Mouse (Mus musculus) lung, embryonic 15.5 days (tissue): Measurements from ENCODE around the gene Lefty2. TPM values are rescaled to one million over a fixed set of nuclear protein-coding genes. Genes with fewer than 3 reads are reported as not detected.
"Not testable (repeated sequence)": the region's sequence is repeated elsewhere in the genome, so short reads cannot be mapped to it uniquely, and the experiment has no call there.

Source experiments
- ATAC-seq: fragments of 200-750 bp; cut with Nextera tagmentation; 2 replicates; pipeline ENCODE4 v1.8.0; 2017; ENCODE audit warnings: moderate number of reproducible peaks, borderline replicate concordance; ENCODE audit not compliant: low FRiP score, low TSS enrichment; ENCODE audit errors: extremely low read depth
- H3K27ac ChIP-seq: fragments of 300-500 bp; sonication (generic); 2 replicates; pipeline ENCODE4 v1.5.1; 2015; ENCODE audit warnings: moderate library complexity, mild to moderate bottlenecking, inconsistent platforms
- H3K27me3 ChIP-seq: fragments of 300-500 bp; sonication (generic); 2 replicates; pipeline ENCODE4 v1.6.1; 2015; ENCODE audit warnings: inconsistent platforms
- H3K36me3 ChIP-seq: fragments of 300-500 bp; sonication (generic); 2 replicates; pipeline ENCODE4 v1.6.1; 2015; ENCODE audit warnings: inconsistent platforms
- H3K4me1 ChIP-seq: fragments of 300-500 bp; sonication (generic); 2 replicates; pipeline ENCODE4 v1.6.1; 2015; ENCODE audit warnings: inconsistent platforms
- H3K4me2 ChIP-seq: fragments of 300-500 bp; sonication (generic); 2 replicates; pipeline ENCODE4 v1.6.1; 2015; ENCODE audit warnings: inconsistent platforms, mild to moderate bottlenecking, moderate library complexity
- H3K4me3 ChIP-seq: fragments of 300-500 bp; sonication (generic); 2 replicates; pipeline ENCODE4 v1.5.1; 2015; ENCODE audit warnings: mild to moderate bottlenecking, inconsistent platforms
- H3K9ac ChIP-seq: fragments of 300-500 bp; sonication (generic); 2 replicates; pipeline ENCODE4 v1.6.1; 2015; ENCODE audit warnings: inconsistent platforms
- H3K9me3 ChIP-seq: fragments of 300-500 bp; sonication (generic); 2 replicates; pipeline ENCODE4 v1.6.1; 2016; ENCODE audit warnings: inconsistent platforms
- WGBS: fragments of 180-500 bp; shearing (Covaris S2); methylation state at CpG from one replicate; pipeline ENCODE4 v1.1.7; 2015; 5-methylcytosine and 5-hydroxymethylcytosine counted together
- polyA plus RNA-seq: library from polyadenylated mRNA; unstranded; fragments of >200 nt; fragmentation: Nextera tagmentation; extraction: Ambion mirVana; gene quantifications from 2 replicates; pipeline ENCODE4 v1.2.1, GENCODE M21; 2015

The Lefty2 gene
- polyA plus RNA-seq, 1 experiment from 2014 or later, result 0.17 TPM

GRCm38 (mm10) chr1:180874615-180875014, 18.3 kb upstream of the Lefty2 start:
- peaks cover 3% of the 10 kb centered on the region; the same call in 1 of the 2 replicates for H3K27me3 ChIP-seq
- ATAC-seq, result no peak
- no peak overlapping the region for H3K4me3 ChIP-seq
- 66% methylated on average over 2 of the region's 2 CpGs for WGBS
- no peaks in the 10 kb centered on the region for H3K9me3 ChIP-seq
- no peak overlapping the region for H3K4me2 ChIP-seq
- H3K4me1 ChIP-seq, result no peaks in the 10 kb centered on the region
- H3K9ac ChIP-seq, result no peak overlapping the region
- H3K27ac ChIP-seq, result no peak overlapping the region
- no peaks in the 10 kb centered on the region for H3K36me3 ChIP-seq

- Histone ChIP-seq H3K27me3 (peaks cover 3% of the 10 kb centered on the region; the same call in 1 of the 2 replicates), H3K9ac (no peak overlapping the region), H3K4me3 (no peak overlapping the region), H3K36me3 (no peaks in the 10 kb centered on the region), H3K27ac (no peak overlapping the region), H3K4me1 (no peaks in the 10 kb centered on the region), H3K9me3 (no peaks in the 10 kb centered on the region), H3K4me2 (no peak overlapping the region)
- WGBS, result 84% methylated on average over 9 of the region's 9 CpGs
- no peak for ATAC-seq
Observed at GRCm38 (mm10) chr1:180875126-180875525, 17.8 kb upstream of the Lefty2 start.

GRCm38 (mm10) chr1:180877466-180877865, 15.4 kb upstream of the Lefty2 start:
- no peak overlapping the region for H3K4me3 ChIP-seq
- H3K36me3 ChIP-seq, result no peaks in the 10 kb centered on the region
- H3K9ac ChIP-seq, result no peak overlapping the region
- 65% methylated on average over 4 of the region's 4 CpGs for WGBS
- no peak for ATAC-seq
- no peak overlapping the region for H3K4me2 ChIP-seq
- H3K27ac ChIP-seq, result no peak overlapping the region
- no peaks in the 10 kb centered on the region for H3K9me3 ChIP-seq
- no peaks in the 10 kb centered on the region for H3K4me1 ChIP-seq
- peaks cover 3% of the 10 kb centered on the region; the same call in 1 of the 2 replicates for H3K27me3 ChIP-seq

GRCm38 (mm10) chr1:180881768-180882167, 11.1 kb upstream of the Lefty2 start:
- no peaks in the 10 kb centered on the region for H3K36me3 ChIP-seq
- H3K27me3 ChIP-seq, result no peaks in the 10 kb centered on the region
- H3K9me3 ChIP-seq, result no peaks in the 10 kb centered on the region
- H3K27ac ChIP-seq, result no peak overlapping the region
- H3K4me3 ChIP-seq, result no peak overlapping the region
- no peaks in the 10 kb centered on the region for H3K4me1 ChIP-seq
- H3K9ac ChIP-seq, result no peak overlapping the region
- ATAC-seq, result no peak
- WGBS, result 51% methylated on average over 3 of the region's 3 CpGs
- no peak overlapping the region for H3K4me2 ChIP-seq

GRCm38 (mm10) chr1:180883731-180884130, 9.2 kb upstream of the Lefty2 start:
- Histone ChIP-seq H3K27me3 (no peaks in the 10 kb centered on the region), H3K9me3 (no peaks in the 10 kb centered on the region), H3K27ac (no peak overlapping the region), H3K36me3 (no peaks in the 10 kb centered on the region), H3K4me1 (peaks cover 8% of the 10 kb centered on the region), H3K9ac (no peak overlapping the region), H3K4me3 (no peak overlapping the region), H3K4me2 (no peak overlapping the region)
- 19% methylated on average over 7 of the region's 7 CpGs for WGBS
- ATAC-seq, result no peak

- Histone ChIP-seq H3K4me1 (peaks cover 13% of the 10 kb centered on the region), H3K9ac (no peak overlapping the region), H3K36me3 (no peaks in the 10 kb centered on the region), H3K4me3 (no peak overlapping the region), H3K27ac (no peak overlapping the region), H3K9me3 (no peaks in the 10 kb centered on the region), H3K27me3 (no peaks in the 10 kb centered on the region), H3K4me2 (no peak overlapping the region)
- no peak for ATAC-seq
- WGBS, result 72% methylated on average over 9 of the region's 9 CpGs
Observed at GRCm38 (mm10) chr1:180884484-180884883, 8.4 kb upstream of the Lefty2 start.

- H3K4me3 ChIP-seq, result peak overlapping the region; percentile 20; the same call in 1 of the 2 replicates
- peaks cover 13% of the 10 kb centered on the region for H3K4me1 ChIP-seq
- no peaks in the 10 kb centered on the region for H3K36me3 ChIP-seq
- no peaks in the 10 kb centered on the region for H3K9me3 ChIP-seq
- H3K27me3 ChIP-seq, result peaks cover 20% of the 10 kb centered on the region
- peak overlapping the region; percentile 51 for H3K4me2 ChIP-seq
- WGBS, result 2% methylated on average over 13 of the region's 13 CpGs
- H3K27ac ChIP-seq, result peak overlapping the region; percentile 62
- ATAC-seq, result peak; percentile 83
- H3K9ac ChIP-seq, result 0 out of 2 replicates have a peak overlapping the region, but pooled peaks have one; percentile 11
Observed at GRCm38 (mm10) chr1:180888556-180889042, 4.3 kb upstream of the Lefty2 start.

GRCm38 (mm10) chr1:180889172-180889571, 3.7 kb upstream of the Lefty2 start:
- peaks cover 26% of the 10 kb centered on the region for H3K27me3 ChIP-seq
- no peak overlapping the region for H3K4me3 ChIP-seq
- H3K9ac ChIP-seq, result no peak overlapping the region
- WGBS, result 48% methylated on average over 7 of the region's 7 CpGs
- no peak for ATAC-seq
- H3K4me1 ChIP-seq, result peaks cover 13% of the 10 kb centered on the region
- peak overlapping the region; percentile 62 for H3K27ac ChIP-seq
- H3K4me2 ChIP-seq, result peak overlapping the region; percentile 51
- H3K9me3 ChIP-seq, result no peaks in the 10 kb centered on the region
- no peaks in the 10 kb centered on the region for H3K36me3 ChIP-seq

- H3K9me3 ChIP-seq, result no peaks in the 10 kb centered on the region
- H3K9ac ChIP-seq, result no peak overlapping the region
- no peak for ATAC-seq
- H3K4me2 ChIP-seq, result no peak overlapping the region
- no peaks in the 10 kb centered on the region for H3K36me3 ChIP-seq
- 52% methylated on average over 6 of the region's 6 CpGs for WGBS
- peaks cover 13% of the 10 kb centered on the region for H3K4me1 ChIP-seq
- no peak overlapping the region for H3K4me3 ChIP-seq
- no peak overlapping the region for H3K27ac ChIP-seq
- peaks cover 32% of the 10 kb centered on the region for H3K27me3 ChIP-seq
Observed at GRCm38 (mm10) chr1:180889841-180890240, 3.1 kb upstream of the Lefty2 start.

- not testable (repeated sequence) for ATAC-seq, H3K9me3 ChIP-seq, H3K27ac ChIP-seq, H3K9ac ChIP-seq, H3K4me1 ChIP-seq, H3K36me3 ChIP-seq
- H3K4me2 ChIP-seq, result peak overlapping the region; percentile 37
- WGBS, result 5% methylated on average over 51 of the region's 51 CpGs
- H3K27me3 ChIP-seq, result peaks cover 42% of the 10 kb centered on the region
- peak overlapping the region; percentile 10; the same call in 1 of the 2 replicates for H3K4me3 ChIP-seq
Observed at GRCm38 (mm10) chr1:180894088-180894987, 1.4 kb downstream of the Lefty2 start.

GRCm38 (mm10) chr1:180901107-180901506, 8.2 kb downstream of the Lefty2 start:
- Histone ChIP-seq H3K9me3 (no peaks in the 10 kb centered on the region), H3K27me3 (no peaks in the 10 kb centered on the region), H3K4me1 (peaks cover 18% of the 10 kb centered on the region), H3K36me3 (peaks cover 2% of the 10 kb centered on the region; the same call in 1 of the 2 replicates), H3K9ac (no peak overlapping the region), H3K27ac (no peak overlapping the region), H3K4me3 (no peak overlapping the region), H3K4me2 (no peak overlapping the region)
- ATAC-seq, result no peak
- 2% methylated on average over 4 of the region's 4 CpGs for WGBS

GRCm38 (mm10) chr1:180902915-180903314, 10.0 kb downstream of the Lefty2 start:
- peaks cover 18% of the 10 kb centered on the region for H3K4me1 ChIP-seq
- no peak overlapping the region for H3K9ac ChIP-seq
- peaks cover 19% of the 10 kb centered on the region for H3K36me3 ChIP-seq
- H3K27ac ChIP-seq, result no peak overlapping the region
- H3K9me3 ChIP-seq, result no peaks in the 10 kb centered on the region
- no peaks in the 10 kb centered on the region for H3K27me3 ChIP-seq
- no peak overlapping the region for H3K4me3 ChIP-seq
- H3K4me2 ChIP-seq, result no peak overlapping the region
- no peak for ATAC-seq
- WGBS, result 28% methylated on average over 5 of the region's 5 CpGs
